Mouse (Mus musculus) stomach, embryonic 14.5 days (tissue): ENCODE data around the gene Alg2. TPM values are rescaled to one million over a fixed set of nuclear protein-coding genes. Genes with fewer than 3 reads are reported as not detected.

Experiments
- ATAC-seq: fragments of 200-750 bp; cut with Nextera tagmentation; 2 replicates; pipeline ENCODE4 v1.8.0; 2017; ENCODE audit warnings: low read depth, moderate TSS enrichment; ENCODE audit not compliant: insufficient number of reproducible peaks, insufficient read depth, low FRiP score
- H3K27ac ChIP-seq: fragments of 300-500 bp; sonication (generic); 2 replicates; pipeline ENCODE4 v1.5.1; 2014; ENCODE audit warnings: mild to moderate bottlenecking, low read length, moderate library complexity, mixed read lengths
- H3K27me3 ChIP-seq: fragments of 300-500 bp; sonication (generic); 2 replicates; pipeline ENCODE4 v1.6.1; 2014; ENCODE audit warnings: low read length, control low read depth, mixed read lengths; ENCODE audit not compliant: control insufficient read depth, insufficient read depth
- H3K36me3 ChIP-seq: fragments of 300-500 bp; sonication (generic); 2 replicates; pipeline ENCODE4 v1.6.1; 2014; ENCODE audit warnings: mild to moderate bottlenecking, control low read depth, low read length, moderate library complexity, mixed read lengths; ENCODE audit not compliant: control insufficient read depth, insufficient read depth
- H3K4me1 ChIP-seq: fragments of 300-500 bp; sonication (generic); 2 replicates; pipeline ENCODE4 v1.6.1; 2014; ENCODE audit warnings: low read length, control low read depth, mixed read lengths; ENCODE audit not compliant: control insufficient read depth, insufficient read depth
- H3K4me2 ChIP-seq: fragments of 300-500 bp; sonication (generic); replicated peaks from 2 replicates; pipeline ENCODE4 v1.6.1; 2014; ENCODE audit warnings: low read depth, low read length, control low read depth
- H3K4me3 ChIP-seq: fragments of 300-500 bp; sonication (generic); 2 replicates; pipeline ENCODE4 v1.5.1; 2014; ENCODE audit warnings: low read depth, low read length, control low read depth
- H3K9ac ChIP-seq: fragments of 300-500 bp; sonication (generic); replicated peaks from 2 replicates; pipeline ENCODE4 v1.6.1; 2014; ENCODE audit warnings: low read depth, mild to moderate bottlenecking, control low read depth, low read length, moderate library complexity, mixed read lengths
- H3K9me3 ChIP-seq: fragments of 300-500 bp; sonication (generic); 2 replicates; pipeline ENCODE4 v1.6.1; 2016; ENCODE audit warnings: low read depth, low read length, control low read depth; ENCODE audit not compliant: control insufficient read depth
- WGBS: fragments of 180-500 bp; shearing (Covaris S2); extraction: QIAGEN DNeasy Blood & Tissue Kit; methylation state at CpG from one replicate; pipeline ENCODE4 v1.1.7; 2014; 5-methylcytosine and 5-hydroxymethylcytosine counted together
- polyA plus RNA-seq: library from polyadenylated mRNA; unstranded; fragments of >200 nt; fragmentation: Nextera tagmentation; extraction: Ambion mirVana; gene quantifications from 2 replicates; pipeline ENCODE4 v1.2.1, GENCODE M21; 2014

Gene Alg2
- polyA plus RNA-seq, 1 experiment from 2014 or later, result 77.9 TPM

- no peak overlapping the region for H3K27ac ChIP-seq
- ATAC-seq, result no peak
- no peaks in the 10 kb centered on the region for H3K27me3 ChIP-seq
- no peaks in the 10 kb centered on the region for H3K36me3 ChIP-seq
- no peak overlapping the region for H3K4me3 ChIP-seq
- H3K9ac ChIP-seq, result no peak overlapping the region
- no peak overlapping the region for H3K4me2 ChIP-seq
- H3K4me1 ChIP-seq, result no peaks in the 10 kb centered on the region
- no peaks in the 10 kb centered on the region for H3K9me3 ChIP-seq
- 91% methylated on average over 16 of the region's 16 CpGs for WGBS
These were observed 48.8 kb downstream of the Alg2 start for GRCm38 (mm10) chr4:47425247-47425830.

GRCm38 (mm10) chr4:47424376-47424775 is 49.8 kb downstream of the Alg2 start:
- 12% methylated on average over 2 of the region's 2 CpGs for WGBS
- no peak overlapping the region for H3K4me2 ChIP-seq
- H3K9ac ChIP-seq, result no peak overlapping the region
- no peak for ATAC-seq
- H3K36me3 ChIP-seq, result no peaks in the 10 kb centered on the region
- H3K4me3 ChIP-seq, result no peak overlapping the region
- no peaks in the 10 kb centered on the region for H3K27me3 ChIP-seq
- H3K4me1 ChIP-seq, result no peaks in the 10 kb centered on the region
- H3K9me3 ChIP-seq, result no peaks in the 10 kb centered on the region
- no peak overlapping the region for H3K27ac ChIP-seq

- Histone ChIP-seq H3K9me3 (no peaks in the 10 kb centered on the region), H3K9ac (no peak overlapping the region), H3K4me1 (no peaks in the 10 kb centered on the region), H3K4me2 (no peak overlapping the region), H3K4me3 (no peak overlapping the region), H3K27ac (no peak overlapping the region), H3K36me3 (no peaks in the 10 kb centered on the region), H3K27me3 (no peaks in the 10 kb centered on the region)
- ATAC-seq, result no peak
- 78% methylated on average over 3 of the region's 3 CpGs for WGBS
These were observed 51.2 kb downstream of the Alg2 start for GRCm38 (mm10) chr4:47422946-47423345.

GRCm38 (mm10) chr4:47422194-47422593 is 51.9 kb downstream of the Alg2 start:
- no peaks in the 10 kb centered on the region for H3K4me1 ChIP-seq
- H3K4me2 ChIP-seq, result no peak overlapping the region
- 41% methylated on average over 3 of the region's 3 CpGs for WGBS
- no peak overlapping the region for H3K27ac ChIP-seq
- H3K9me3 ChIP-seq, result no peaks in the 10 kb centered on the region
- no peak overlapping the region for H3K4me3 ChIP-seq
- no peak for ATAC-seq
- no peak overlapping the region for H3K9ac ChIP-seq
- H3K27me3 ChIP-seq, result no peaks in the 10 kb centered on the region
- no peaks in the 10 kb centered on the region for H3K36me3 ChIP-seq

GRCm38 (mm10) chr4:47420191-47420590 is 53.9 kb downstream of the Alg2 start:
- Histone ChIP-seq H3K4me2 (no peak overlapping the region), H3K36me3 (no peaks in the 10 kb centered on the region), H3K9me3 (no peaks in the 10 kb centered on the region), H3K4me1 (no peaks in the 10 kb centered on the region), H3K4me3 (no peak overlapping the region), H3K27ac (no peak overlapping the region), H3K27me3 (no peaks in the 10 kb centered on the region), H3K9ac (no peak overlapping the region)
- WGBS, result 44% methylated on average over 7 of the region's 7 CpGs
- ATAC-seq, result no peak

- H3K36me3 ChIP-seq, result no peaks in the 10 kb centered on the region; the same call in 1 of the 2 replicates
- H3K4me1 ChIP-seq, result no peaks in the 10 kb centered on the region
- WGBS, result 20% methylated on average over 9 of the region's 9 CpGs
- H3K27ac ChIP-seq, result no peak overlapping the region
- H3K4me2 ChIP-seq, result no peak overlapping the region
- no peaks in the 10 kb centered on the region for H3K9me3 ChIP-seq
- no peak overlapping the region for H3K9ac ChIP-seq
- no peak for ATAC-seq
- no peak overlapping the region for H3K4me3 ChIP-seq
- H3K27me3 ChIP-seq, result no peaks in the 10 kb centered on the region
These were observed 54.7 kb downstream of the Alg2 start for GRCm38 (mm10) chr4:47419268-47419973.

- no peak for ATAC-seq
- Histone ChIP-seq H3K9me3 (no peaks in the 10 kb centered on the region), H3K27ac (no peak overlapping the region), H3K27me3 (no peaks in the 10 kb centered on the region), H3K4me2 (no peak overlapping the region), H3K9ac (no peak overlapping the region), H3K4me3 (no peak overlapping the region), H3K36me3 (no peaks in the 10 kb centered on the region; the same call in 1 of the 2 replicates), H3K4me1 (no peaks in the 10 kb centered on the region)
- 64% methylated on average over 3 of the region's 3 CpGs for WGBS
These were observed 56.3 kb downstream of the Alg2 start for GRCm38 (mm10) chr4:47417871-47418270.
